Mouse (Mus musculus) spleen, adult 2 months (tissue): ENCODE data around the gene Hspb6. TPM values are rescaled to one million over a fixed set of nuclear protein-coding genes. Genes with fewer than 3 reads are reported as not detected.
A peak's percentile ranks its signal among the peaks of the same experiment; 100 is the strongest.

Experiments
- DNase-seq, 2 experiments: peaks; one replicate each; pipeline versions ENCODE4 v3.0.0 to v3.0.0-alpha.2; 2012 to 2021; ENCODE audit warnings: low spot score in 2 of 2, low read depth in 1 of 2
- H3K27ac ChIP-seq: fragments of 200-500 bp; 2 replicates; pipeline ENCODE4 v1.5.1; 2012; ENCODE audit warnings: low read length, inconsistent platforms; ENCODE audit not compliant: insufficient read depth
- H3K27me3 ChIP-seq: fragments of 200-500 bp; 2 replicates; pipeline ENCODE4 v1.6.1; 2012; ENCODE audit warnings: mild to moderate bottlenecking, moderate library complexity, low read length, inconsistent platforms; ENCODE audit not compliant: control insufficient read depth, insufficient read depth
- H3K36me3 ChIP-seq: fragments of 200-500 bp; 2 replicates; pipeline ENCODE4 v1.6.1; 2012; ENCODE audit warnings: mild to moderate bottlenecking, low read length, inconsistent platforms; ENCODE audit not compliant: control insufficient read depth, insufficient read depth
- H3K4me1 ChIP-seq: fragments of 200-500 bp; 2 replicates; pipeline ENCODE4 v1.6.1; 2011; ENCODE audit warnings: inconsistent platforms; ENCODE audit not compliant: control insufficient read depth, insufficient read depth, insufficient read length
- H3K4me3 ChIP-seq: fragments of 200-500 bp; 2 replicates; pipeline ENCODE4 v1.5.1; 2011; ENCODE audit warnings: mild to moderate bottlenecking, inconsistent platforms; ENCODE audit not compliant: insufficient read depth, insufficient read length; ENCODE audit errors: extremely low read depth
- CTCF ChIP-seq: fragments of 200-500 bp; IDR thresholded peaks from 2 replicates; pipeline ENCODE4 v1.5.1; 2011; ENCODE audit warnings: mild to moderate bottlenecking, inconsistent platforms; ENCODE audit not compliant: insufficient read depth, insufficient read length, insufficient replicate concordance; ENCODE audit errors: extremely low read depth
- POLR2A ChIP-seq: fragments of 200-500 bp; IDR thresholded peaks from 2 replicates; pipeline ENCODE4 v1.6.1; 2011; ENCODE audit warnings: low read depth, low read length, inconsistent platforms
- WGBS: fragments of 180-500 bp; shearing (Covaris S2); methylation state at CpG from one replicate; pipeline ENCODE4 v1.1.7; 2018; 5-methylcytosine and 5-hydroxymethylcytosine counted together
- polyA plus RNA-seq: library from polyadenylated mRNA; depleted of rRNA; stranded (reverse); fragments of >200 nt; gene quantifications from 2 replicates; pipeline ENCODE4 v1.2.3, GENCODE M21; 2012

Hspb6 gene
- polyA plus RNA-seq, 1 experiment, result 10.7 TPM

- TF ChIP-seq POLR2A (no peak), CTCF (no peak)
- peaks cover 19% of the 10 kb centered on the region for H3K36me3 ChIP-seq
- no peaks in the 10 kb centered on the region for H3K27me3 ChIP-seq
- H3K27ac ChIP-seq, result no peak overlapping the region
- H3K4me3 ChIP-seq, result no peak overlapping the region
- DNase-seq, result no peak
- peaks cover 9% of the 10 kb centered on the region for H3K4me1 ChIP-seq
- WGBS, result 84% methylated on average over 22 of the region's 22 CpGs
Observed at GRCm38 (mm10) chr7:30553810-30554584, 2.0 kb downstream of the Hspb6 start.

GRCm38 (mm10) chr7:30556894-30557536 lies 5.0 kb downstream of the Hspb6 start:
- Histone ChIP-seq H3K4me3 (no peak overlapping the region), H3K27me3 (no peaks in the 10 kb centered on the region), H3K4me1 (peaks cover 9% of the 10 kb centered on the region), H3K27ac (no peak overlapping the region), H3K36me3 (peaks cover 19% of the 10 kb centered on the region)
- 95% methylated on average over 18 of the region's 18 CpGs for WGBS
- DNase-seq, result no peak
- TF ChIP-seq CTCF (no peak), POLR2A (no peak)

DNA sequence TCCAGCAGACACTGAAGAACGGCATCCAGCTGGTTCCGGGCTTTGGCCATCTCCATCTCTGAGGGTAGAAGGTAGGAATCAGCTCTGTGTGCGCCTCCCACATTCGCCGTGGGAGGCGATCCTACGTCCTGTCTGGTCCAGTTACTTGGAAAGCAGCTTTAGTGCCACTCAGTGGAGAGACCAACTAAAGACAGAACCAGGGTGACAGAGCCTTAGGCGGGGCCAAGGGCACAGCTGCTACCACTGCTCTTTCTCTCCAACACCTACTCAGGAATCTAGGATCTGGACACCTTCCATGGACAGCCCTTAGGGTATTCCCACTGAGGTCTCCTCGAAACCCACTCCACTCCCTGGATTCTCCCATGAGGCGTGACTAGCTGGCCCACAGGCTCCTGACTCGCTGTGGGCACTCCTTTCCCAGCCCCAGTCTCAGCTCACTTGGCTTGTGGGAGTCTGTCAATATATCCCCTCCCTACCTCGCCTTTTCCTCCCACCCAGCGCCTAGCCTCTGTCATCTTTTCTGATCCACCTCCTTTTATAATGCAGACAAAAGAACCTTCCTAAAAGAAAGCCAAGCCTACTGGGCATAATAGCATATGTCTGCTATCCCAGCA lies 6.0 kb downstream of the Hspb6 start:
- Histone ChIP-seq H3K36me3 (peaks cover 19% of the 10 kb centered on the region), H3K27me3 (no peaks in the 10 kb centered on the region), H3K4me3 (no peak overlapping the region), H3K27ac (no peak overlapping the region), H3K4me1 (peaks cover 9% of the 10 kb centered on the region)
- TF ChIP-seq POLR2A, result no peak
- TF ChIP-seq CTCF, result no peak
- WGBS, result 93% methylated on average over 13 of the region's 13 CpGs
- no peak for DNase-seq

GRCm38 (mm10) chr7:30558656-30559442 lies 6.9 kb downstream of the Hspb6 start:
- WGBS, result 6% methylated on average over 12 of the region's 12 CpGs
- no peaks in the 10 kb centered on the region for H3K27me3 ChIP-seq
- peak overlapping the region; percentile 81 for H3K4me3 ChIP-seq
- H3K4me1 ChIP-seq, result peaks cover 4% of the 10 kb centered on the region; the same call in 1 of the 2 replicates
- peaks cover 19% of the 10 kb centered on the region for H3K36me3 ChIP-seq
- peak overlapping the region; percentile 74; the same call in 1 of the 2 replicates for H3K27ac ChIP-seq
- no peak for DNase-seq
- no peak for TF ChIP-seq POLR2A
- no peak for TF ChIP-seq CTCF

DNA sequence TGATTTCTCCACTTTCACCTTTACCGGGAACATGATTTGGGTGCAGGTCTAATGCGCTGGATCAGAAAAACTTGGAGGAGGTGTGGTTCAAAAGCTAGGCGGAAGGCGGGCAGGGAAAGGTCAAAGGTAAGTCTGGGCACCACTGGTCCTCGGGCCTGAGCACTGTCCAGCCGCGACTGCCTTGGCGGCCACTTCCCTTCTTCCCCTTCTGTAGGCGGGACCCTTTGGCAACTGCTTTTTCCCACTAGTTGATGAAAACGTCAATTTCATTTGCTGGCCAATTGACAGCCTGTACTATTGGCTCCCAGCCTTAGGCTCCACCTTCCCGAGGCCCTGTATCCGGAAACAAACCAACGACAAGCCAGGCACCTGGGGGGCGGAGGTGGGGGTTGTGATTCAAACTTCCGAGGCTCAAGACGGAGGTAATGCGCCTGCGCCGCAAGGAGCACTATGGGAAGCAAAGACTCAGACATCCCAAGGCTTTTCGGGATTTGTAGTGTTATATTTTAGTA lies 7.5 kb downstream of the Hspb6 start, which contains the start of gene Lin37:
Lin37 (minus strand) TSS at position 396 of the 512 bp plus-strand sequence.
- Histone ChIP-seq H3K36me3 (peaks cover 19% of the 10 kb centered on the region), H3K27ac (peak within 1 kb of the TSS; percentile 74), H3K4me3 (peak within 1 kb of the TSS; percentile 81), H3K4me1 (peaks cover 6% of the 10 kb centered on the region; the same call in 1 of the 2 replicates), H3K27me3 (no peaks in the 10 kb centered on the region)
- TF ChIP-seq CTCF (no peak), POLR2A (peak; percentile 79)
- under 1% methylated on average over 20 of the region's 20 CpGs for WGBS
- DNase-seq, result peak; percentile 86 to 93

GRCm38 (mm10) chr7:30560296-30560695 lies 8.3 kb downstream of the Hspb6 start:
- no peak overlapping the region for H3K27ac ChIP-seq
- peaks cover 6% of the 10 kb centered on the region; the same call in 1 of the 2 replicates for H3K4me1 ChIP-seq

More at GRCm38 (mm10) chr7:30560296-30560695, 8.3 kb downstream of the Hspb6 start:
- peaks cover 17% of the 10 kb centered on the region for H3K36me3 ChIP-seq
- H3K27me3 ChIP-seq, result no peaks in the 10 kb centered on the region
- 89% methylated on average over 2 of the region's 2 CpGs for whole genome bisulfite sequencing
- DNase-seq, result no peak
- H3K4me3 ChIP-seq, result no peak overlapping the region
- no peak for TF ChIP-seq CTCF
